Mouse (Mus musculus) forebrain, embryonic 15.5 days (tissue): ENCODE measurements around the gene Zbtb16. TPM values are rescaled to one million over a fixed set of nuclear protein-coding genes. Genes with fewer than 3 reads are reported as not detected.

Source experiments
- ATAC-seq: fragments of 200-750 bp; cut with Nextera tagmentation; replicated peaks from 2 replicates; pipeline ENCODE4 v1.8.0; 2017; ENCODE audit warnings: mild to moderate bottlenecking, moderate TSS enrichment, moderate library complexity
- H3K27ac ChIP-seq: fragments of 300-500 bp; sonication (generic); replicated peaks from 2 replicates; pipeline ENCODE4 v1.5.1; 2015; ENCODE audit warnings: mild to moderate bottlenecking, inconsistent platforms
- H3K27me3 ChIP-seq: fragments of 300-500 bp; sonication (generic); 2 replicates; pipeline ENCODE4 v1.6.1; 2015; ENCODE audit warnings: inconsistent platforms
- H3K36me3 ChIP-seq: fragments of 300-500 bp; sonication (generic); 2 replicates; pipeline ENCODE4 v1.6.1; 2015; ENCODE audit warnings: mild to moderate bottlenecking, inconsistent platforms
- H3K4me1 ChIP-seq: fragments of 300-500 bp; sonication (generic); 2 replicates; pipeline ENCODE4 v1.6.1; 2015; ENCODE audit warnings: inconsistent platforms
- H3K4me2 ChIP-seq: fragments of 300-500 bp; sonication (generic); replicated peaks from 2 replicates; pipeline ENCODE4 v1.6.1; 2015; ENCODE audit warnings: mild to moderate bottlenecking, inconsistent platforms
- H3K4me3 ChIP-seq: fragments of 300-500 bp; sonication (generic); 2 replicates; pipeline ENCODE4 v1.5.1; 2015; ENCODE audit warnings: mild to moderate bottlenecking, inconsistent platforms
- H3K9ac ChIP-seq: fragments of 300-500 bp; sonication (generic); replicated peaks from 2 replicates; pipeline ENCODE4 v1.6.1; 2015; ENCODE audit warnings: mild to moderate bottlenecking, inconsistent platforms
- H3K9me3 ChIP-seq: fragments of 300-500 bp; sonication (generic); 2 replicates; pipeline ENCODE4 v1.6.1; 2016; ENCODE audit warnings: inconsistent platforms
- WGBS: fragments of 180-500 bp; shearing (Covaris S2); methylation state at CpG from one replicate; pipeline ENCODE4 v1.1.7; 2015; ENCODE audit warnings: mixed read lengths; 5-methylcytosine and 5-hydroxymethylcytosine counted together
- polyA plus RNA-seq: library from polyadenylated mRNA; unstranded; fragments of >200 nt; fragmentation: Nextera tagmentation; extraction: Ambion mirVana; gene quantifications from 2 replicates; pipeline ENCODE4 v1.2.1, GENCODE M21; 2015

The Zbtb16 gene
- polyA plus RNA-seq, 1 experiment from 2014 or later, result 5.2 TPM

DNA sequence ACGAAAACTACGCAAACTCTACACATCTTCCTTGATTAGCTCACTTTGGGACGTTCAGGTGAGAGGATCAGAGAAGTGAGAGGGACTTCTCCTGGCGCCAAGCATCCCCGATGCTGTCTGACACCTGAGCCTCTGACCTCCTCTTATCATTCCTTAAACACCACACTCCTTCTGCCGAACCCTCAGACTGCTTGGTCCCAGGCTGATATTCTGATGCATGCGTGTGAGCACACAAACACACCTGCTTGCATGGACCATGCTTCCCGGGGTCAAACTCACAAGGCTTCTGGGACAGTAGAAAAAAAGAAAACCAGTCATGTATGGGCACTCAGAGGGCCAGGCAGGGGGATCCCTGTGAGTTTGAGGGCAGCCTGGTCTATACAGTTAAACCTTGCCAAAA is 109.7 kb downstream of the Zbtb16 start:
- H3K4me3 ChIP-seq, result no peak overlapping the region
- H3K9ac ChIP-seq, result no peak overlapping the region
- peaks cover 41% of the 10 kb centered on the region for H3K4me1 ChIP-seq
- H3K9me3 ChIP-seq, result no peaks in the 10 kb centered on the region
- no peaks in the 10 kb centered on the region for H3K36me3 ChIP-seq
- H3K27ac ChIP-seq, result no peak overlapping the region
- no peak for ATAC-seq
- 95% methylated on average over 8 of the region's 8 CpGs for WGBS
- H3K4me2 ChIP-seq, result no peak overlapping the region
- no peaks in the 10 kb centered on the region for H3K27me3 ChIP-seq

DNA sequence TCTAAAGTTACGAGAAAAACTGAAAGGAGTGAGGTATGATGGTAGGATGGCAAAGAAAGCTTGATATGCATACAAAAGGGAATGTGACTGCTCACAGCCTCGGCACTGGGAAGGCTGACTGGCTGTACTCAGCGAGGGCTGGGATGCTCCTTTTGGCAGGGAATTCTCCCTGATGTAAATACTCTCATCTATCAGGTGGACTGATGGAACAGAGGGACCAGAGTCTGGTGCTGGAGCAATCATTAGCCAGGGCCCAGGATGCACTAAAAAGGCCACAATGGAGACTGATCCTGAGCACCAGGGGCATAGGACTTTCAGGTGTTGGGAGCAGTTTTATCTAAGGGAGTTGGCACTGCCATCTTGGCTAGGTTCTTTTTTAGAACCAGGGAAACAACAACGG is 110.1 kb downstream of the Zbtb16 start:
- WGBS, result 79% methylated on average over 4 of the region's 4 CpGs
- peaks cover 41% of the 10 kb centered on the region for H3K4me1 ChIP-seq
- no peak for ATAC-seq
- no peaks in the 10 kb centered on the region for H3K27me3 ChIP-seq
- H3K27ac ChIP-seq, result no peak overlapping the region
- H3K36me3 ChIP-seq, result no peaks in the 10 kb centered on the region
- no peak overlapping the region for H3K4me3 ChIP-seq
- H3K9ac ChIP-seq, result no peak overlapping the region
- no peak overlapping the region for H3K4me2 ChIP-seq
- no peaks in the 10 kb centered on the region for H3K9me3 ChIP-seq

DNA sequence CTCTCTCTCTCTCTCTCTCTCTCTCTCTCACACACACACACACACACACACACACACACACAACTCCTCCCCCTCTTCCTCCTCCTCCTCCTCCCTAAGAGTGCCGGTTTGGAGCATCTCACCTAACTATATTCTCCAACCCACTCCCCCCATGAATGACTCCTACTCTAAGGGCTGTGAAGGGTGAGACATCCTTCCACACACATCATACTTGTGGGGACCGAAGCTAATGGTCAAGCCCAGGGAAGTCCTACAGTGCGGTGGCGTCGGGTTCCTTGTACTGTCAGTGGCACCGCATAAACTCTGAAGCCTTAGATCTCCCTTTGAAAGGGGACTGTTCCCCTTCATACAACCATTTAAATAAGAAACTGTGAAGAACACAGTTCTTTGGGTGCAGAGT is 110.9 kb downstream of the Zbtb16 start:
- no peak overlapping the region for H3K4me3 ChIP-seq
- no peak for ATAC-seq
- 93% methylated on average over 6 of the region's 6 CpGs for WGBS

DNA sequence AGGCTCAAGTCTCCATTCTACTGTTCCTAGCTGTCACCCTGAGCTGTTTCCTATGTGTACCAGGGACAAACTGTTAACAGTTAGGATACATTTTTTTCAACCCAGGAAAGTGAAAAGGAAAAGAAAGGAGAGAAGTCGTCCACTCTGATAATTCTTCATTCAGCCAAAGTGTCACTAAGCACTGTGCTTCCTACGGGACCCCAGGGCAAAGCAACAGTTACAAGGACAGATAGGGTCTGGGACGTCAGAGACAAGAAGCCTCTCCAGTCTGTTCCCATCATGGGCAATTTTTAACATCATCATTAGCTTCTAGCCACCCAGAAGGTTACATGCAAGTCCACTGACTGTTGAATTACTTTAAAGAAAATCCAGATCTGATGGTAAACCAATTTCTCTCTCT is 111.3 kb downstream of the Zbtb16 start:
- H3K27me3 ChIP-seq, result no peaks in the 10 kb centered on the region
- no peak overlapping the region for H3K4me2 ChIP-seq
- no peak for ATAC-seq
- no peak overlapping the region for H3K4me3 ChIP-seq
- H3K9ac ChIP-seq, result no peak overlapping the region
- H3K9me3 ChIP-seq, result no peaks in the 10 kb centered on the region
- H3K27ac ChIP-seq, result no peak overlapping the region
- H3K4me1 ChIP-seq, result peaks cover 30% of the 10 kb centered on the region
- WGBS, result 66% methylated on average over 3 of the region's 3 CpGs
- H3K36me3 ChIP-seq, result no peaks in the 10 kb centered on the region

More for the DNA sequence above, 110.9 kb downstream of the Zbtb16 start:
- no peaks in the 10 kb centered on the region for H3K36me3 ChIP-seq
- no peak overlapping the region for H3K9ac ChIP-seq
- H3K4me1 ChIP-seq, result peaks cover 35% of the 10 kb centered on the region
- H3K9me3 ChIP-seq, result no peaks in the 10 kb centered on the region
- no peaks in the 10 kb centered on the region for H3K27me3 ChIP-seq
- H3K4me2 ChIP-seq, result no peak overlapping the region
- H3K27ac ChIP-seq, result no peak overlapping the region

DNA sequence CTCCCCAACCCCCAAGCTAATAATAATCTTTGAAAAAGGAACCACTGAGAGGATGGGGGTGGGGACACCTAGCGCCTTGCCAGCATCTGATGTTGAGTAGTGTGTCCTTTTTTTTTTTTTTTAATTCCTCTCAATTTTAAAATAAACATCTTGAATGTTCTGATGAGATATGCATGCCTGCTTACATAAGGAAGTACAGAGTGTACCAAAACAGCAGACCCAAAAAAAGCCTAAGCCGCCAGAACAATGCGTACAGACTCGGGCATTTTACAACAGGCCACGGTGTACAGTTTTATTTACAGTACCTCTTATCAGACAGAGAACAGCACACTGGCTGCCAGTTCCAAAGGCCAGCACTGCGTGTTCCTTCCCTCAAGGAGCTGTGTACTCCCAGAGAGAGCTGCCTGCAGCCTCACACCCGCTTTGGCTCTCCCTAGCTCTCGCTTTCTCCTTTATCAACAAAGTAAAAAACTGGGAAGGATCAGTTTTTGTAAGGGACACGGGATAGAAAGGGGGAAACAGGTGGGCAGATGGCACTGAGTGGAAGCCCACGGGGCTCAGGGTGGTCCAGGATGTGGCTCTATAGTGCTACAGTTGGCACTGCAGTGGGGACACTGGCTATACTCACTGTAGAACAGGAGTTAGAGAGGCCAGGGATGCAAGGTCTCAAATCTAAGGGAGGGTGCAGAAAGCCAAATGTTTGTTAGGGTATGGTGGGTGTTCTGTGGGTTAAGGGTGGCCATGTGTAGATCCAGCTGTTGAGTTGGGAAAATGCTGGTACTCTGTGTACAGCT is 112.3 kb downstream of the Zbtb16 start:
- Histone ChIP-seq H3K4me1 (peaks cover 20% of the 10 kb centered on the region), H3K9ac (no peak overlapping the region), H3K9me3 (no peaks in the 10 kb centered on the region), H3K4me2 (no peak overlapping the region), H3K4me3 (no peak overlapping the region), H3K27ac (peak overlapping the region; percentile 25), H3K27me3 (no peaks in the 10 kb centered on the region), H3K36me3 (no peaks in the 10 kb centered on the region)
- WGBS, result 58% methylated on average over 10 of the region's 10 CpGs
- ATAC-seq, result no peak

DNA sequence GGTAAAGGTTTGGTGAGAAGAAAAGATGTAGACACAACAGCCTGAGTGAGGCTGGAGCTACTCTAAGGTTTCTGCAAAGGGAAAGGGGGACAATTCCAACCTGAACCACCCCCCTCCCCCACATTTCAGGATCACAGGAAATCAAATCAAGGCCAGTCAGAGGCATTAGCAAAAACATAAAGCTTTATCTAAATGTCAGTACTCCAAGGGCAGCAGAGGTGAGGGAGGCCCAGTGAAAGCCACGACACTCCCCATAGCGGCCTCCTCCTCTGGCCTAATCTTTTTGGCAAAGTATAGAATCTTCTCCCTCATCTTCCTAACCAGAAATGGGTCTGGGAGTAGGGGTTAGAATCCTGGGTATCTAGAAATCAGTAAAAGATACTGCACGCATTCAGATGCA is 113.0 kb downstream of the Zbtb16 start:
- no peaks in the 10 kb centered on the region for H3K9me3 ChIP-seq
- H3K4me1 ChIP-seq, result peaks cover 13% of the 10 kb centered on the region
- 0 out of 2 replicates have a peak overlapping the region, but pooled peaks have one; percentile 24 for H3K9ac ChIP-seq
- ATAC-seq, result no peak
- no peaks in the 10 kb centered on the region for H3K36me3 ChIP-seq
- WGBS, result 59% methylated on average over 3 of the region's 3 CpGs
- H3K4me2 ChIP-seq, result no peak overlapping the region
- no peak overlapping the region for H3K4me3 ChIP-seq
- H3K27me3 ChIP-seq, result no peaks in the 10 kb centered on the region
- no peak overlapping the region; the same call in 1 of the 2 replicates for H3K27ac ChIP-seq

DNA sequence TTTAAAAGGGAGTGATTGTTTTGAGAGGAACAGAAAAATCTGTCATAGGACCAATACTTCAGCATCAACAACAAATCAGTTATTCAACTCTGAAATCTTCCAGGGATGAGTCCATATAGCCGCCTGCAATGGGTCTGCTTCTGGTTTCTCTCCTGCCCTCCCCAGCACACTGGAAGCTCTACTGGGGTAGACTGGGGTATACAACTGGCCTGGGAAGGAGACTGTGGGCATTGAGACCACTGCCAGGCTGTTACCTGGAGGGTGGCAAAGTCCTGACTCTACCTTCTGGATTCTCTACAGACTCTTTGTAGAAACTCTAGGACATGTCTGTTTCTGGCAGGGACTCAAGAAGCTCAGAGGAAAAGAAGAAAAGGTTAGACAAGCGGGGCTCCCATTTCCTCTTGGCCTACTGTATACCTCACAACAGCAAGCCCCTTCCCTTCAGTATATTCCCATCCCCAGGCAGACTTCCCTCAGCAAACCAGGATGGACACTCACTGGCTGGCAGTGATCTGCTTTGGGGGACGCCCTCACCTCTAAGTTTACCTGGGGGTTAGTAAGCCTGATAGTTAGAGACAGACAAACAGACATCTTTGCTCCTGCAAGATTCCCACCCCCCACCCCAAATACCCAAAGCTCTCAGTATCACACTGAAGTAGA is 113.6 kb downstream of the Zbtb16 start:
- H3K27me3 ChIP-seq, result no peaks in the 10 kb centered on the region
- 85% methylated on average over 3 of the region's 3 CpGs for WGBS

DNA sequence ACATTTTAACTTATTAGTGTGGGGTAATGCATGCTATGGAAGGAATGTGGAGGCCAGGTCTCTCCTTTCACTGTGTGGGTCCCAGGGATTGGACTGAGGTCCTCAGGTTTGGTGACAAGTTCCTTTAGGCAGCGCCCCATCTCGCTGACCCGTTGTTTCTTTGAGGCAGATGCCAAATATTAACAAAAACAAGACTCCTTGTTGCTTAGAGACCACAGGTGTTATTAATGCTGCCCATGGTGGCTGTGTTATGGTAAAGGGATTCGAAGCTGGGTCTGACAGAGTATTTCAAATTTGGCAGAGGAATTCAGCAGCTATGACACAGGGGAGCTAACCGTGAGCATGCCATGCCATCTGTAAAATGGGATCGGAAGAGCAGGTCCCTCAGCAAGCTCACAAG is 114.4 kb downstream of the Zbtb16 start:
- Histone ChIP-seq H3K4me3 (no peak overlapping the region), H3K9me3 (no peaks in the 10 kb centered on the region), H3K4me2 (no peak overlapping the region), H3K4me1 (peaks cover 10% of the 10 kb centered on the region), H3K9ac (no peak overlapping the region), H3K27me3 (no peaks in the 10 kb centered on the region), H3K36me3 (no peaks in the 10 kb centered on the region), H3K27ac (no peak overlapping the region)
- 80% methylated on average over 6 of the region's 6 CpGs for WGBS
- no peak for ATAC-seq

More for the DNA sequence above, 113.6 kb downstream of the Zbtb16 start:
- Histone ChIP-seq H3K4me2 (no peak overlapping the region), H3K27ac (no peak overlapping the region), H3K4me1 (peaks cover 10% of the 10 kb centered on the region), H3K36me3 (no peaks in the 10 kb centered on the region), H3K9me3 (no peaks in the 10 kb centered on the region), H3K4me3 (no peak overlapping the region), H3K9ac (no peak overlapping the region)
- ATAC-seq, result no peak

DNA sequence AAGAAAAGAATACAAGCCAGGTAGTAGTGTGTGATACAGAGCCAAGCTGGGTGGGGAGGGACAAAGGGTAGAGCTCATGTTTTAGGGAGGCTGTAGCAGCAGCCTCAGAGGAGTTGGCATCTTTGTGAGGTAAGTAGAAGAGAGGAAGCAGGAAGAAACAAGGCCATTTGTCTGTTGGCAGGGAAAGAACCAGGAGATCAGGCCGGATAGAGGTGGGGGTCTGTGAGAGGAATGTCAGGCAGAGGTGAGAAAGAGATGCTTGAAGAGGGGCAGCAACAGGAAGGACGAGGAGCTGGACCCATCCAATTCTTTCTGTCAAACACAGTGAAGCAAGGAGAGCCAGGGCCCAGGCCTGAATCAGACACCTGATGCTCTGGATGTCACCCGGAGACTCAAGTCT is 114.8 kb downstream of the Zbtb16 start:
- no peak overlapping the region for H3K27ac ChIP-seq
- ATAC-seq, result no peak
- H3K36me3 ChIP-seq, result no peaks in the 10 kb centered on the region
- WGBS, result 86% methylated on average over 3 of the region's 3 CpGs
- no peak overlapping the region for H3K4me2 ChIP-seq
- no peak overlapping the region for H3K9ac ChIP-seq
- H3K9me3 ChIP-seq, result no peaks in the 10 kb centered on the region
- peaks cover 10% of the 10 kb centered on the region for H3K4me1 ChIP-seq
- H3K27me3 ChIP-seq, result no peaks in the 10 kb centered on the region
- H3K4me3 ChIP-seq, result no peak overlapping the region

DNA sequence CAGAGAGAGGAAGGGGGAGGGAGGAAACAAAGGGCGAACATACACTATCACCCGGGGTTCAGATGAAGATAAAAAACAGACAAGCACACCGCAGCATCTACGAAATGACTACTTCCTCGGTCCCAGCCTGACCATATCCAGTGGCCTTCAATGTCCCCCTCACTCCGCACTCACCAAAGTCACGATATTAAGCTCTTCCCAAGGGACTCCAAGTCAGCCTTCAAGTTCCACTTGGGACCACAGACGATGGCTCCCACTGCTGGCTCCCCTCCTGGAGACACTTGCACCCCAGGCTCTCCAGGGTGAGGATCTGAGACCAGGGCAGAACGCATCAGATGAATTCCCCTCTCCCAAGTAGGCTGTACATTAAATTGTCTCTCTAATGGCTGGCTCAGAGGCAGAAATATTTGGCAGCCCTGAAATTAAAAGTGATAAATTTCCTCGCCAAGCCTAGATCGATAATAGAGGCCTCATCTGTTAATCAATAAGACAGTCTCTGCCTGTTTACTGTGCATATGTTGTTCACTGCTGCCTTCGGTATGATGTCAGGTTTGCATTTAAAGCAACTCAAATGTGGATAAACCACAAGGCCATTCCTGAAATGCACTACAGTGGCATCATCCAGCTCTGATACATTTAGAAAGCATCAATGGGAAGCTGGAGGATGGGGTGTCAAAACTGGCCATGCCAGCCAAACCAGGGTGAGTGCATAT is 115.6 kb downstream of the Zbtb16 start:
- H3K4me3 ChIP-seq, result no peak overlapping the region
- no peaks in the 10 kb centered on the region for H3K9me3 ChIP-seq
- no peaks in the 10 kb centered on the region for H3K27me3 ChIP-seq
- H3K9ac ChIP-seq, result no peak overlapping the region
- no peaks in the 10 kb centered on the region for H3K36me3 ChIP-seq
- 85% methylated on average over 12 of the region's 12 CpGs for WGBS
- no peak overlapping the region for H3K4me2 ChIP-seq
- H3K4me1 ChIP-seq, result peaks cover 10% of the 10 kb centered on the region
- H3K27ac ChIP-seq, result no peak overlapping the region; the same call in 1 of the 2 replicates
- no peak for ATAC-seq

DNA sequence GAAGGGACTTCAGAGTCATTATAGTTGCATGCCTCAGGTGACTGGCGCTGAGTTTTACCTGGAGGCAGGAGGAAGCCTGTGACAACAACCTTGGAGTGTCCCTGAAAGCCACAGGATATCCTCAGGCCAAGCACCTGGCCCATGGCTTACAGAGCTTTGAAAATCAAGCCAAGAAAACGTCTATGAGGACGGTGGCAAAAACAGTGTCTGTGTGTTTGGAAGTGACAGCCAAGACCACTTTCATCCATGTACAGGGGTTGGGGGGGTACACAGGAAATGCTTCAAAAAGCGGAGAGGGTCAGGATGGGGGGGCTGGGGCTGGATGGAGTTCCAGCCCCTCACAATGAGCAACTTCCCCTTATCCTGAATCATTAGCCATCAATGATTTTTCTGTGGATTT is 116.4 kb downstream of the Zbtb16 start:
- Histone ChIP-seq H3K4me3 (no peak overlapping the region), H3K36me3 (no peaks in the 10 kb centered on the region), H3K9me3 (no peaks in the 10 kb centered on the region), H3K27me3 (no peaks in the 10 kb centered on the region), H3K9ac (no peak overlapping the region), H3K4me1 (peaks cover 10% of the 10 kb centered on the region), H3K4me2 (no peak overlapping the region), H3K27ac (no peak overlapping the region)
- ATAC-seq, result no peak
- WGBS, result 69% methylated on average over 4 of the region's 4 CpGs

DNA sequence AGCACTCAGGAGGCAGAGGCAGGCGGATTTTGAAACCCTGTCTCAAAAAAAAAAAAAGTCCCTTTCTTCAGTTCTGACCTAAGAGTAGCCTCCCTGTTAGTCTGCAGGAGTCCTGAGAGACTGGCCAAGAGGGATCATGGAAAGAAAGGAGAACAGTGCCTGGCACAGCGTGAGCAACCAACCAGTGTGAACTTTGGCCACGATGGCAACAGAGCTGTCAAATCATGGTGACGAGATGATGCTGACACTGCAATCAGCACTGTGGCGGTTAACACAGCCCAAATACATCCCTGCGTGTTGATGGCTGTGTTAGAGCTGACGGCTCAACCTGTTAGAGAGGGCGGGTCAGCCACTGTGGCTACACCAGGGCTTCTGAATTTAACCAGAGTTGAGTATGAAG is 119.5 kb downstream of the Zbtb16 start:
- no peak overlapping the region for H3K9ac ChIP-seq
- no peak for ATAC-seq
- no peak overlapping the region for H3K4me3 ChIP-seq
- peaks cover 1% of the 10 kb centered on the region for H3K4me1 ChIP-seq
- H3K4me2 ChIP-seq, result no peak overlapping the region
- no peak overlapping the region for H3K27ac ChIP-seq
- no peaks in the 10 kb centered on the region for H3K9me3 ChIP-seq
- no peaks in the 10 kb centered on the region for H3K27me3 ChIP-seq
- no peaks in the 10 kb centered on the region for H3K36me3 ChIP-seq
- WGBS, result 87% methylated on average over 8 of the region's 8 CpGs
